Mouse (Mus musculus): ENCODE measurements around the gene Id3. TPM values are rescaled to one million over a fixed set of nuclear protein-coding genes. Genes with fewer than 3 reads are reported as not detected.

Id3 gene
- polyA plus RNA-seq, 1 experiment from 2014 or later: 106 TPM

DNA sequence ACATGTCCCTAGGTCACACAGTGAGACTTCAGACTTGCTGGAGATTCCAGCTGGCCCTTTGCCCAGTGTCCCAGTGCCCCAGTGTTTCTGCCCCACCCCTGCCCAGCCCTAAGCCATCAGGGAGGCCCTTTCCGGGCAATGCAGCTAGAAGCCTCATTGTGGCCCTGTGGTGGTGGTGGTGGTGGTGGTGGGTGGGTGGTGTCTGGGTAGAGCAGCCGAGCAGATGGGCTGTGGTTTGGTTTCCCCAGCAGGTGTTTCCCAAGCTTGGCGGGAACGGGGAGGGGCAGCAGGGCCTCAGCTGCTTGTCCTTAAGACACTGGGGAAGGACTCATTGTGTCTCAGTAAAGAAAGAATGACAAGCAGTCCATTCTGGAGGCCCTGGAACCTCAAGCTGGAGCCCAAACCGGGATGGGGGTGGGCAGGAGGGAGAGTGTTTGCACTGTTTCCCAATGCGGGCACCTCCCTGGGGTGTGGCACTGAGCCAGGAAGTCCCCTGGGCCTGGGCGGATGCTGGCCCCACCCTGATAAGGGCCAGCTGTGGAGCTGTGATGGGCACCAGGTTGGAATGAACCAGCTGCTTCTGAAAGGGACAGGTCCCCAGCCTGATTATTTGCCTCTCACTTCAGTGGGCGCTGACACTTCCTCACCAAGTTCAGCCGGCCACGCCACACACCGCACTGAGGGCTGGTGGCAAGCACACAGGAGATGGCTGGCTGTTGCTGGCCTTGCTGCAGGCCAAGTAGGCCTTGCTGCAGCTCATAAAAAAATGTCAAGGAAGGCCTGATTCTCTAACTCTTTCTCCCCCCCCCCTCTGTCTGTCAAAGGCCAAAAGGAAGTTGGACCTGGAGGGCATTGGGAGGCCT lies 34.5 kb downstream of the Id3 start:
- no peak for TF ChIP-seq CTCF (IDR thresholded peaks at IDR 0.05; ENCODE audit: low read depth)
- 20% methylated on average over 11 of the region's 11 CpGs for WGBS
- H3K9ac ChIP-seq (ENCODE audit: low read depth, low read length): no peak overlapping the region

GRCm38 (mm10) chr4:136178475-136178921 lies 35.2 kb downstream of the Id3 start:
- no peaks in the 10 kb centered on the region for H3K9me3 ChIP-seq (ENCODE audit: control insufficient read depth)
- no peaks in the 10 kb centered on the region for H3K27me3 ChIP-seq (replicated peaks; ENCODE audit: control insufficient read depth, insufficient read depth, low read length)
- no peaks in the 10 kb centered on the region; the same call in 1 of the 2 replicates for H3K36me3 ChIP-seq (ENCODE audit: control insufficient read depth, insufficient read depth)
- H3K4me3 ChIP-seq (ENCODE audit: low read depth, low read length): no peak overlapping the region
- TF ChIP-seq CTCF (IDR thresholded peaks at IDR 0.05; ENCODE audit: low read depth): no peak
- H3K4me2 ChIP-seq (replicated peaks; ENCODE audit: low read depth): no peak overlapping the region
- no peak for ATAC-seq
- H3K4me1 ChIP-seq (replicated peaks; ENCODE audit: control insufficient read depth, insufficient read depth, low read length): peaks cover 25% of the 10 kb centered on the region
- WGBS: 70% methylated on average over 12 of the region's 12 CpGs
- no peak overlapping the region for H3K9ac ChIP-seq (ENCODE audit: low read depth, low read length)
- H3K27ac ChIP-seq (ENCODE audit: low read depth, low read length): peak overlapping the region; percentile 81

More for the DNA sequence above, 34.5 kb downstream of the Id3 start:
- Histone ChIP-seq H3K27ac (ENCODE audit: low read depth, low read length) (peak overlapping the region; percentile 81), H3K9me3 (ENCODE audit: control insufficient read depth) (no peaks in the 10 kb centered on the region), H3K4me3 (ENCODE audit: low read depth, low read length) (no peak overlapping the region), H3K36me3 (ENCODE audit: control insufficient read depth, insufficient read depth) (no peaks in the 10 kb centered on the region; the same call in 1 of the 2 replicates), H3K27me3 (replicated peaks; ENCODE audit: control insufficient read depth, insufficient read depth, low read length) (no peaks in the 10 kb centered on the region), H3K4me1 (replicated peaks; ENCODE audit: control insufficient read depth, insufficient read depth, low read length) (peaks cover 27% of the 10 kb centered on the region), H3K4me2 (replicated peaks; ENCODE audit: low read depth) (peak overlapping the region; percentile 48)
- ATAC-seq: peak; percentile 76

GRCm38 (mm10) chr4:136179456-136179855 lies 36.2 kb downstream of the Id3 start:
- H3K36me3 ChIP-seq (ENCODE audit: control insufficient read depth, insufficient read depth): no peaks in the 10 kb centered on the region; the same call in 1 of the 2 replicates
- H3K9ac ChIP-seq (ENCODE audit: low read depth, low read length): no peak overlapping the region
- H3K4me1 ChIP-seq (replicated peaks; ENCODE audit: control insufficient read depth, insufficient read depth, low read length): peaks cover 21% of the 10 kb centered on the region
- H3K4me3 ChIP-seq (ENCODE audit: low read depth, low read length): no peak overlapping the region
- no peak for TF ChIP-seq CTCF (IDR thresholded peaks at IDR 0.05; ENCODE audit: low read depth)
- 87% methylated on average over 7 of the region's 7 CpGs for whole genome bisulfite sequencing
- ATAC-seq: no peak
- peak overlapping the region; percentile 57; the same call in 1 of the 2 replicates for H3K27ac ChIP-seq (ENCODE audit: low read depth, low read length)
- no peaks in the 10 kb centered on the region for H3K9me3 ChIP-seq (ENCODE audit: control insufficient read depth)
- H3K4me2 ChIP-seq (replicated peaks; ENCODE audit: low read depth): no peak overlapping the region
- no peaks in the 10 kb centered on the region for H3K27me3 ChIP-seq (replicated peaks; ENCODE audit: control insufficient read depth, insufficient read depth, low read length)

DNA sequence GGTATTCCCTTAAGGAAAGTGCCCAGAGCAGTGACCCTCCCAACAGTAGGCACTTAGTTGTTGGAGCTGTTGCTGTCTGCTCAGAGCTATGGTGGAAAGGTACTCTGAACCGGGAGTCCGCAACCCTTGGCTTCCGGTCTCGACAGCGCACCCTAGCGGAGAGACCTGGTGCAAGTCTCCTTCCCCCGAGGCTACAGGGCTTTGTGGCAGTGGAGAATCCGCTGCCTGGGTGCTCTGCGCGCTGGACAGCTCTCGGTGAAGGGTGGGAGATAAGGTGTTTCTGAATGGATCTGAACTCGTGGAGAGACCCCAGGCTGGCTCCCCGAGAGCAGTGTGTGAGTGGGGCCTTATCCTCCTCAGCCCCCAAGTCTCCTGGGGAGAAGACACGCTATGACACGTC lies 36.7 kb downstream of the Id3 start:
- Histone ChIP-seq H3K36me3 (ENCODE audit: control insufficient read depth, insufficient read depth) (no peaks in the 10 kb centered on the region; the same call in 1 of the 2 replicates), H3K4me2 (replicated peaks; ENCODE audit: low read depth) (peak overlapping the region; percentile 54), H3K4me1 (replicated peaks; ENCODE audit: control insufficient read depth, insufficient read depth, low read length) (peaks cover 21% of the 10 kb centered on the region), H3K9ac (ENCODE audit: low read depth, low read length) (no peak overlapping the region), H3K27me3 (replicated peaks; ENCODE audit: control insufficient read depth, insufficient read depth, low read length) (no peaks in the 10 kb centered on the region), H3K9me3 (ENCODE audit: control insufficient read depth) (no peaks in the 10 kb centered on the region), H3K4me3 (ENCODE audit: low read depth, low read length) (peak overlapping the region; percentile 18; the same call in 1 of the 2 replicates), H3K27ac (ENCODE audit: low read depth, low read length) (peak overlapping the region; percentile 57)
- TF ChIP-seq CTCF (IDR thresholded peaks at IDR 0.05; ENCODE audit: low read depth): peak; percentile 92
- peak; percentile 18; the same call in 1 of the 2 replicates for ATAC-seq
- WGBS: 25% methylated on average over 15 of the region's 15 CpGs

- H3K4me1 ChIP-seq (replicated peaks; ENCODE audit: control insufficient read depth, insufficient read depth, low read length): peaks cover 20% of the 10 kb centered on the region
- 50% methylated on average over 23 of the region's 23 CpGs for WGBS
- no peaks in the 10 kb centered on the region; the same call in 1 of the 2 replicates for H3K36me3 ChIP-seq (ENCODE audit: control insufficient read depth, insufficient read depth)
- H3K4me2 ChIP-seq (replicated peaks; ENCODE audit: low read depth): peak overlapping the region; percentile 54
- H3K4me3 ChIP-seq (ENCODE audit: low read depth, low read length): peak overlapping the region; percentile 18; the same call in 1 of the 2 replicates
- H3K9ac ChIP-seq (ENCODE audit: low read depth, low read length): no peak overlapping the region
- peak overlapping the region; percentile 57; the same call in 1 of the 2 replicates for H3K27ac ChIP-seq (ENCODE audit: low read depth, low read length)
- no peak for ATAC-seq
- TF ChIP-seq CTCF (IDR thresholded peaks at IDR 0.05; ENCODE audit: low read depth): no peak
- no peaks in the 10 kb centered on the region for H3K9me3 ChIP-seq (ENCODE audit: control insufficient read depth)
- no peaks in the 10 kb centered on the region for H3K27me3 ChIP-seq (replicated peaks; ENCODE audit: control insufficient read depth, insufficient read depth, low read length)
Measured at GRCm38 (mm10) chr4:136180408-136181330, 37.4 kb downstream of the Id3 start.

Data from intestine, postnatal 0 days (tissue).